Mouse (Mus musculus): ENCODE measurements around the gene Gm8369.
"Not testable (repeated sequence)": the region's sequence is repeated elsewhere in the genome, so short reads cannot be mapped to it uniquely, and the experiment has no call there.

Gene Gm8369

GRCm38 (mm10) chr19:11516246-11516645 is 30.5 kb downstream of the Gm8369 start, which contains the start of gene Ms4a6b:
Gene Ms4a6b (plus strand): TSS chr19:11516512.
- DNase-seq (ENCODE audit: low spot score) = no peak

DNA sequence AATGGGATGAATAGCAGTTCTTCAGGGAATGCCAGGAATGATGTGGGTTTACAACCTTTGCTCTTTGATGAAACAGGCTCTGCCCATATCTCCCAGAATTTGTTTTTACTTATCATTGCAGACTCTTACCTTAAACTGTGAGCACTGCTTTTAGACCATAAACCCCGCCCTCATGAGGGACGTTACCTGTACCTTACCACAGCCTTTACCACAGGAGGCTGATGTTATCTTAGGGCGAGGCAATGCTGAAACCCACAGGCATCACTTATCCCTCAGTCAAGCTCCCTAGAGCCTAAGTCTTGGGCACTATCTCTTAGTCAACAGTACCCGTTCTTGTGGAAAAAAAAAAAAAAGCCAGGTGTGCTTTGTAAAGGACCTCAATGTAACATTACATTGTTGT is 31.1 kb downstream of the Gm8369 start:
- no peak for DNase-seq (ENCODE audit: low spot score)

DNA sequence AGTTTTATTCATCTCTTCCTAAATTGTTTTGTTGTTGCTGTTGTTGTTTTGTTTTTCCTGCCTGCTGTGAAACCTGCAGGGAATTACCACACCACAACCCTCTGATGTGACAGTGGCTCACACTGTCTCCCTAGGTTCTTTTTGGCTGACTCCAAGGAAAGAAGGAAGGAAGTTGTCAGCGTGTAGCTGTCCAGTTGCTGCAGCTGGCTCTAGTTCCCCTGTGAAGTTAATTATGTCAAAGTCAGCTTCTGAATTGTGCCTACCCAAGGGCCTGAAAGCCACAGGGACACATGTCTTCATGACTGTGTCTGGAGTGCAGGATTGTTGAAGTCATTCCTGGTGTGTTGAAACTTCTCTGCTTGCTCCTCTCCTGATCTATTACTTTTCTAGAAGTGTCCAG is 31.6 kb downstream of the Gm8369 start:
- not testable (repeated sequence) for DNase-seq (ENCODE audit: low spot score)

DNA sequence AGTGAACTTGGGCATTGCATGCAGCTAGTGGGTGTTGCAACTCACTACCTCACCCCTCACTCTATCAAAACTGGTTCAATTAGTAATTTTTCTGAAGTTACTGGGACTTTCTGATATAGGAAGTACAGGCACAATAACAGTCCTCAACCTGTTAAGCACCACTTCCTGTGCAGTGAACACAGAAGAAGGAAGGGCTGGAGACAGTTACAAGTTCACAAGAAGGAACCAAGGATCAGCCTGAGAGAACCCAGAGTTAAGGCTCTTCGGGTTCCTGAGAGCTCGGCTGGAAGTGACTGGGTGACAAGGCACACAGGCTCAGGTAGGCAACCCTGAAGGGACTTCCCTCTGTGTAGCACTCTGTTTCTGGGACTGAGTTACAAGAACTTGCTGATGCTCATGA is 32.6 kb downstream of the Gm8369 start:
- DNase-seq (ENCODE audit: low spot score) = not testable (repeated sequence)

DNA sequence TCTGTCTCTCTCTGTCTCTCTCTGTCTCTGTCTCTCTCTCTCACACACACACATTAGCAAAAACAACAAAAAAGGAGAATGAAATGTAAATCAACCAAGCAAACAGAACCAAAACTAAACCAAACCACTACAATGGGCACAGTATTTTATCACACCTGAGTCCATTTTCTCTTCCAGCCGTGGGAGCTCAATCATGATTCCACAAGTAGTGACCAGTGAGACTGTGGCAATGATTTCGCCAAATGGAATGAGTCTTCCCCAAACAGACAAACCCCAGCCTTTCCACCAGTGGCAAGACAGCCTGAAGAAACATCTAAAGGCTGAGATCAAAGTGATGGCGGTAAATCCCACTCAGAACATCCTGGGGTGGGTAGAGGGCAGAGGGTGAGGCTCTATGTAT is 34.4 kb downstream of the Gm8369 start:
- DNase-seq (ENCODE audit: low spot score) = no peak

- DNase-seq (ENCODE audit: low spot score) = no peak
These were observed 47.7 kb downstream of the Gm8369 start for GRCm38 (mm10) chr19:11533421-11533820.

GRCm38 (mm10) chr19:11533888-11534445 is 48.2 kb downstream of the Gm8369 start:
- no peak for DNase-seq (ENCODE audit: low spot score)

DNA sequence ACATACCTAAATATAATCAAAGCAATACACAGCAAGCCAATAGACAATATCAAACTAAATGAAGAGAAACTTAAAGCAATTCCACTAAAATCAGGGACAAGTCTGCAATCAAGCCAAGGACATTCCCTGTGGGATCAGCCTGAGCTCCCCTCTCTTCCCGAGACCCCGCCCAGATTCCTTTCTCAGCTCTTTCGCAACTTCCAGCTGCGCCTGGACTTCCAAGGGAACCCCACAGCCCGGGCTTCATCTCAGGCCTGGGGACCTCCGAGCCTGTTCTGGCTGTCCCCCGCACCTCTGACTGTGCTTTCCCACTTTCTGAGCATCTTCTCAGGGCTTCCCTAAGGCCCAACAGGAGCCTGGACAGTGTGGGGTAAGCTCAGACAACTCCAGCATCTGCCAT is 50.9 kb downstream of the Gm8369 start, which contains the start of gene Ms4a4d:
Gene Ms4a4d (plus strand): TSS at position 209 of the 400 bp plus-strand sequence.
- DNase-seq (ENCODE audit: low spot score) = no peak

DNA sequence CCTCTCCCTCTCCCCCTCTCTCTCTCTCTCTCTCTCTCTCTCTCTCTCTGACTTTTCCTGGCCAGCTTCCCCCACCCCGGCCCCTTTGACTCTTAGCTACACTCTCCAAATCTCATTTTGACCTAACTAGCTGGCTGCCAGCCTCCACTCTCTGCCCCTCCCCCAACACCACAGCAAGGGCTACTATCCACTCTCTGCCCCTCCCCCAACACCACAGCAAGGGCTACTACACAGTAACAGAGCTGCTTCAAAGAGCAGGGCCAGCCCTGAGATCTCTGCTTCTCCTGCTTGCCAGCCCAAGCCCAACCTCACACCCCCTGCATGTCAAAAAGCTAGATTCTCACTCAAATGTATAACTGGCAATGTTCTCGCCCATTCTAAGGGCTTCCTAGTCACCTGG is 51.6 kb downstream of the Gm8369 start:
- DNase-seq (ENCODE audit: low spot score) = no peak

DNA sequence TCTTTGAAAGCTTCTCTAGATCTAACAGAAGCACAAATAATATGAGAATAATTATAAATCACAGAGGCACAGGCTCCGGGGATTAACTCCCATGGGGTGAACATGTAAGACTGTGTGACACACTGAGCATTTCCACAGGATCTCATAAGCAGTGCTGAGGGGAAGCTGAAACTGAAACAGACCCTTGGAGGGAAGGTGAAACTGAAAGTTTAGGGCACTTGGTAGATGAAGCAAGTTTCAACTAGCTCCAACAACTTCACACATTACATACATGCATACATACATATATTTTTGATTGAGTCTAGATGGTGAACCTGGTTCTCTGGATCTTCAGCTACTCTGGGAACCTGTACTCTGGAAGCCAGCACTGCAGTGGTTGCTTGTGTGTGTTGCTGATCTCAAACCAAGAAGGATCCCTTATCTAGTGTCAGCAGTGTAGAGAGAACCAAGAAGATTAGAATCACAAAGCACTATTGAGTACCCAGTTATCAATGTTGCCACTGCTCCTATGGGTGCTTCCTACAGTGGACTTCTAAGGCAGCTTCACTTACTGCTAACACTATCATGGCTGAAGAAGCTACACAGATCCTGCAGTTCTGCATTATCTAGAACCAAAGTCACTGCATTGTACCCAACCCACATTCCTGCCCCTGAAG is 54.6 kb downstream of the Gm8369 start:
- DNase-seq (ENCODE audit: low spot score) = not testable (repeated sequence)

- not testable (repeated sequence) for DNase-seq (ENCODE audit: low spot score)
These were observed 58.6 kb downstream of the Gm8369 start for GRCm38 (mm10) chr19:11544383-11544782.

DNA sequence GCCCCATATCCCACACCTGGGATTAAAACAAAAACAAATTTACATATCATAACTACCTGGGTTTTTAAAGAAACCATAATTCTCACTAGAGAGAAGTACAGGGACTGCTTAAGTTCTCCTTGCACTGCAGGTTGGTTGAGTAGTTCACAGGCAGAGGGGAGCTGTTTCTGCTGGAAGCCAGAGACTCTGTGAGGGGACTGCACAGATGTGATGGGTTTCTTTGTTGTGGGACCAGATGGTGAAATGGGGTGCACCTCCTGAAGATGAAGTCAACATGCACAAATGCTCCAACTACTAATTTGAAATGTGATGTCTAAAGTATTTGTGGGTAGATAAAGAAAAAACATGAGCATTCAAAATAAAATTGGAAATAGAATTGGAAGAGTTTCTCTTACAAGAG is 62.2 kb downstream of the Gm8369 start:
- no peak for DNase-seq (ENCODE audit: low spot score)

DNA sequence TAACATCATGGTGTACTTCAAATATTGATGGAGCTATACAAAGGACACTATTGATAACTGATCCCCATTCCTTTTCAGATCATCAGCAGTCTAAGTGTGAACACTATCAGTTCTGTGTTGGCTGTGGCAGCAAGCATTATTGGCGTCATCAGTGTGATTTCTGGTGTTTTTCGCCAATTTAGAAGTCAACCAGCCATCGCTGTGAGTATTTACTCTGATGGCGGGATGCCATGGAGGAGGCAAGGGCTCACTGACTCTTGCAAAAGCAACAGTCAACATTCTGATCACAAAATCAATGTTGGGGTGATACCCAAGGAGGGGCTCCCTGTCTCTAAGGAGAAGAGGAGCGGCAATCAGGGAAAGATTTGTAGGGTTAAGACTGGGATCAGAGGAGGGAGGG is 69.0 kb downstream of the Gm8369 start:
- DNase-seq (ENCODE audit: low spot score) = no peak

GRCm38 (mm10) chr19:11559560-11559959 is 73.8 kb downstream of the Gm8369 start:
- not testable (repeated sequence) for DNase-seq (ENCODE audit: low spot score)
